Mouse (Mus musculus): ENCODE data around the gene Mybphl.

DNA sequence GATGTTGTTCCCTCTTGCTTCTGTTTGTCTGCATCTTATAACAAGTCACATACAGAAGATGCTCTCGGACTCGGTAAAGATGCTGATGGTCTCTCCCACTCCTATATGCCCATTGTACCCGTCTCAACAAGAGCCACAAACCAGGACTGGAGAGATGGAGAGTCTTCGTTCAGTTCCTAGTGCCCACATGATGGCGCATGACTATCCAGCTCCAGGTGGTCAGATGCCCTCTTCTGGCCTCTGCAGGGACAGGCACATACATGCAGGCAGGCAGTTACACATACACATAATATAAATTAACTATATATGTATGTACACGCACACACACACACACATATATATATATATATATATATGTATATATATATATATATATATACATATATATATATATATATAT, 16.0 kb downstream of the Mybphl start:
- peak; percentile 39; the same call in 1 of the 2 replicates for TF ChIP-seq CTCF (IDR thresholded peaks at IDR 0.05; ENCODE audit: borderline replicate concordance, insufficient read depth, low read depth, low read length)
- no peak for TF ChIP-seq POLR2A (IDR thresholded peaks at IDR 0.05; ENCODE audit: borderline replicate concordance, insufficient read depth, low read length)

Measured in cerebellum, adult 2 months (tissue).